Mouse (Mus musculus) gonadal fat pad, adult 2 months (tissue): ENCODE measurements around the gene Ddx10. TPM values are rescaled to one million over a fixed set of nuclear protein-coding genes. Genes with fewer than 3 reads are reported as not detected.

Experiments used
- polyA plus RNA-seq: library from polyadenylated mRNA; depleted of rRNA; stranded (reverse); fragments of >200 nt; gene quantifications from 2 replicates; pipeline ENCODE4 v1.2.3, GENCODE M21; 2012; rRNA removed

Ddx10 gene
- polyA plus RNA-seq, 1 experiment = 2.3 TPM

Other genes with a start within 250 kb of the Ddx10 start
- gene Exph5, start 53.6 kb upstream of the Ddx10 start, polyA plus RNA-seq = 0.92 and 1.7 TPM in 2 replicates
- gene Kdelc2, start 136.0 kb upstream of the Ddx10 start, polyA plus RNA-seq = 5.8 and 8.4 TPM in 2 replicates
- gene 4930550C14Rik, start 154.3 kb upstream of the Ddx10 start, polyA plus RNA-seq = 0.18 and 0.28 TPM in 2 replicates